Mouse (Mus musculus): ENCODE data around the gene Gstm2.

DNA sequence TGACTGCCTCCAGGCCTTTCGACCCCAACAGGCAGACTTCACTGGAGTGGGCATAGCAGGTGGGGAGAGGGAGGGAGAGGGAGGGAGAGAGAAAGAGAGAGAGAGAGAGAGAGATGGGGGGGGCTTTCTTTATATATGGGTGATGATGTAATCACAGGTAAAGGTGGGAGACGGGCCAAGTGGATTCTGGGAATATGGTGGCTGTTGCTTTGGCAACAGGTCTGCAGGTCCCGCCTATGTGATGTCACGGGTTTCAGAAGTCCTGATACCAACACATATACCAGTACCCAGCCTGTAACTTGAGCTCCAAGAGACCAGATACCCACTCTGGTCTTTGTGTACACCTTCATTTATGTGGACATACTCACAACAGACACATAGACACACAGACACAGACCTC lies 10.3 kb upstream of the Gstm2 start:
- no peak for TF ChIP-seq CTCF (IDR thresholded peaks at IDR 0.05; ENCODE audit: borderline replicate concordance, insufficient read depth, low read length)
- no peak for TF ChIP-seq POLR2A (IDR thresholded peaks at IDR 0.05; ENCODE audit: low read depth, low read length)

Measured in embryonic fibroblast, embryonic 13.5 days (primary cell).